Mouse (Mus musculus) spleen, postnatal 10 days (tissue): ENCODE results near the gene Kirrel2.
"Not testable (repeated sequence)": the region's sequence is repeated elsewhere in the genome, so short reads cannot be mapped to it uniquely, and the experiment has no call there.

Experiments
- DNase-seq, 2 experiments: peaks; one replicate each; pipeline ENCODE4 v3.0.0; 2021 to 2022; ENCODE audit warnings: low spot score in 2 of 2

Kirrel2 gene

DNA sequence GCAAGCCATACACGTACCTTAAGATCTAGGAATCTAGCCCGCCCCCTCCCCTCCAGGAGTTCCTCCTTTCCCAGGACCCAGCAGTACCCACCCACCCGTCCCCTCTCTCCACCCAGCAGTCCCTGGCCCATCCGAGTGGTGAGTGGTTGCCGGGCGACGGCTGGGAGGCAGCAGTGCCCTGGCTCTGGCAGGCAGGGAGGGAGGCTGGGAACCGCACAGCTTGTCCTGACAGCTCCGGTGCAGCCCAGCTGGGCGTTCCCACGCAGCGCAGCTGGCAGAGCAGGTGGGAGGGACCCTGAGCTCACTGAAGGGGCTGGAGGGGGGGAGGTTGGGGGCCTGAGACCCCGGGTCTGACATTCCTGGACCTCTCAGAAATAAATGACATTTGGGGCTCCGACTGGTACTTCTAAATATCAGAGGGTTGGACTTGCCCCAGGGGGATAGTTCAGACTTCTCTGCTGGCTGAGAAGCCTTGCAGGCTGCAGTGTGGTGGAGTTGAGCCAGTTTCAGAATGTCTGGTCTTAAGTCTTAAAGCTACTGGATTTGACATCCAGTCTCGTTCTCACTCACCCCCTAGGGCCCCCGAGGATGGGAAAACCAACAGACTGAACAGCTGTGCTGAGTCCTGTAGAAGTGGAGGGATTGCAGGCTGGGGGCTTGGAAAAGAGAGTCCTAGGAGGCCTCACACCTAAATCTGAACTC is at the start of gene Kirrel2, which contains the start of gene Nphs1:
Gene Kirrel2, minus strand, starts transcription at position 62 of the 702 bp plus-strand sequence.
Gene Nphs1, plus strand, starts transcription at position 687 of the 702 bp plus-strand sequence.
- no peak for DNase-seq

DNA sequence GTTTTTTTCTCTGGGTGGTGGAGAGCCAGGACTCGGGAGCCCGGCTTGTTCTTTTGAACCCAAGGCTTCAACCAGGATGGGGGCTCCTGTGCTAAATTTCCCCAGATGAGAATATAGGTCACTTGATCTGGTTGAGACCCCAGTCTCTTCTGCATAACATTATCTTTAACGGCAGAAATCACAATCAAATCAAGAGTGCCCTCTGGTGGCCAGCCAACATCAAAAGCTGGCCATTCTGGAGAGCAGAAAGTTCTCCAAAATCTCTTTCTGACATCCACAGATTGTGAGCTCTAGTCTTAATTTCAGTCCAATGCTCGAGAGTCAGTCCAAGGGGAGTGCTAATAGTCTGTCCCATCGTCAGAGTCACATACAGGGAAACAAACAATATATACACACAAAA is 43.7 kb upstream of the Kirrel2 start:
- not testable (repeated sequence) for DNase-seq

DNA sequence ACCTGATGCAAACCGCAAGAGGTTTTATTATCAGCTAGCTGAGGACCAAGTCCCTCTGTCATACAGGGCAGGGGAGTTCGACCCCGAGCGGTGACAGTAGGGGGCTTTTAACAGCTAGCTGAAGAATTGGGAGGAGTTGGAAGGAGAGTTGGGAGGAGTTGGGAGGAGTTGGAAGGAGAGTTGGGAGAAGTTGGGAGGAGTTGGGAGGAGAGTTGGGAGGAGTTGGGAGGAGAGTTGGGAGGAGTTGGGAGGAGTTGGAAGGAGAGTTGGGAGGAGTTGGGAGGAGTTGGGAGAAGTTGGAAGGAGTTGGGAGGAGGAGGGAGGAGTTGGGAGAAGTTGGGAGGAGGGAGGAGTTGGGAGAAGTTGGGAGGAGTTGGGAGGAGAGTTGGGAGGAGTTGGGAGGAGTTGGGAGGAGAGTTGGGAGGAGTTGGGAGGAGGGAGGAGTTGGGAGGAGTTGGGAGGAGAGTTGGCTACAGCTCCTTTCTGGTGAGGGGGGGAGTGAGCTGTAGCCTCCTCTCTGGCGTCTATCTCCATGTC is 38.1 kb upstream of the Kirrel2 start:
- DNase-seq, result not testable (repeated sequence)

DNA sequence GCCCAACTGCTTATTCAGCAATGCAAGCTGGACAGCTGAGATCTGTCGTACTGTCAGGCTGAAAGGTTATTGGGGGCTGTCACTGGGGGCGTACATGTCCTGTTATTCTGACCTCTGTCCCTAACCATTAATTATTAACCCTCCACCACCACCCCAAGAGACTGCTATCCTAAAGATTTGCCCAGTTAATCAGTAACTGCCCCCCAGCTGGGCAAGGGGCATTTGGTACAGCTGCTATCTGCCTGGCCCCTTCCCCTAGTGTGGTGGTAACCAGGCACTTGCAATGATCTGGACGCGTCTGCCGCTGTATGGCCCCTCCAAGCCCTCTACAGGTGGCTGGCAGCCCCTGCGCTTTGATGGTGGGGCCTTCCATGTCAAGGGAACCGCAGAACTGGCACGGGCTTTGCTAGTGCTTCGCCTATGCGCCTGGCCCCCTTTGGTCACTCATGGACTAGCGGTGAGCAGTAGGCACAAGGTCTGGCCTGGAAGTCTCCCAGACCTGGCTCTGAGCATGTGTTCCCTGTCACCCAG is 36.0 kb upstream of the Kirrel2 start, which contains the start of gene Prodh2:
Gene Prodh2, plus strand, starts transcription at position 222 of the 531 bp plus-strand sequence.
- no peak for DNase-seq

DNA sequence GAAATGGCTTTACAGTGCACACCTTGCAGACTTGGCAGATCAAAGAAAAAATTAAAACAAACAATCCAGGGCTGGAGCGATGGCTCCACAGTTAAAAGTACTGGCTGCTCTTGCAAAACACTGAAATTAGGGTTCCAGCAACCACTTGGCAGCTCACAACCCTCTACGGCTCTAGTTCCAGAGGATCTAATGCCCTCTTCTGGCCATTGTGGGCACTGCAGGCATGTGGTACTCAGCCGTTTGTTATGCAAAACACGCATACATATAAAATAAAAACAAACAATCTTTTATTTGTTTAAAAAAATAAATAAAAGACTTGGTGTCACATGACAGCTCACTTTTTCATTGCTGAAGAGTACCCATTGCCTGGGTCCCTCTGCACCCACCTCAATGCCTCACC is 35.3 kb upstream of the Kirrel2 start:
- peak; percentile 74 to 88 for DNase-seq

DNA sequence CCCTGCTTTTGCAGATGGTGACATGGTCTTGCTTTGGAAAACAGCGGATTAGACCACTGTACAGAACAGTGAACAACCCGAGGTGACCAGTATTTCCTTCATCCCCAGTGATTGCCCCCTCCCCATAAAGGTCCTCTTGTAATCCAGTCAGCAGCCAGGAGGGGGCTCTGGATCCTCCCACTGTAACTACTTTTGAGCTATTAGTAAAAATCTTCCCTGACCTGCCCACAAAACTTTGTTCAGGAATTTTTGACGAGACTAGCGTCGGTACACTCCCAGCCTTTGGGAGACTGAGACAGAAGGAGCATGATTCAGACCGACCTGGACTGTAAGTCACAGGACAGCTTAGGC is 33.4 kb upstream of the Kirrel2 start:
- no peak for DNase-seq

DNA sequence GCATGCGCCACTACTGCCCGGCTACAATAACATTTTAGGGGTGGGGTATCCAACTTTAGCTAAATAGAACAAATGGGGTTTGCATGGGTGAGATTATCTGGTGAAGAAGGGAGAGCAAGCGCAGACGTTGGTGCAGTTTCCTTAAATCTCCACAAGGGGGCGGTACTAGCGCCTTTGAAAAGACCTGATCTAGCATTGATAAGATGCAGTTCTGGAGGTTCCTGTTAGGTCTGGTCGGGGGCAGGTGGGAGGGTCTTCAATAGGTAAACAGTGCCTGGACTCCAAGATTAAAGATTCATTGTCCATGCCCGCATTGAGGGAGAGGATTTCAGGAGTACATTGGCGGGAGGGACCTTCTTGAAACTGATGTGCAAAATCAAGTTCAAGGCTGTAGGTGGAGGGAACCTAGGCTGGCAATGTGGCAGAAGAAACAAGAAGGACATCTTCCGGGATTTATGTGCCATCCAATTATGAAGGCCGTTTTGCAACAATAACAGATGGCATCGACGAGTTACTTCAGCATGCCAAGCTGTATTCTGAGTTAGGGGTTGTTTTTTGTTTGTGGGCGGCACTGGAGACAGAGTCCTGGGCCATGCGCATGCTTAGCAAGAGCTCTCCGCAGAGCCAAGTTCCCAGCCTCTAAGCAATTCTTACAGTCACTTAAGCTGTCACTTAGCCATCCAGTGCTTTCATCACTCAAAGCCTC is 32.9 kb upstream of the Kirrel2 start:
- peak; percentile 25 to 63 for DNase-seq

DNA sequence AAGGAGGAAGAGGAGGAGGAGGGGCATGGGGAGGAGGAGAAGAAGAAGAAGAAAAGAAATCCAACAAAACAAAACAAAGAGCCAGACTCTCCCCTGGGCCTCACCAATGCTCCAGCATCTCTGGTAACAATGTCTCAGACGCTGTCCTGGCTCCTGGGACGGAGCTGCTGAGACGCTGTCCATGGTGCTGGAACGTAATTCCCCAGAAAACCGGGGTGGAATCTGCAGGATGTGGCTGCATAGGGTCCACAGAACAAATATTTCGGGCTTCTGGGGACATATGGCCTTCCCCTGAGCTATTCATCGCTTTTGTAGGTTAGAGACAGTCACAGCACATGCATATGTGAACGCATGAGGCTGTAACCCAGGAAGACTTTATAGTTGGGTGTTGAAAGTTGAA is 26.8 kb upstream of the Kirrel2 start:
- DNase-seq, result no peak

DNA sequence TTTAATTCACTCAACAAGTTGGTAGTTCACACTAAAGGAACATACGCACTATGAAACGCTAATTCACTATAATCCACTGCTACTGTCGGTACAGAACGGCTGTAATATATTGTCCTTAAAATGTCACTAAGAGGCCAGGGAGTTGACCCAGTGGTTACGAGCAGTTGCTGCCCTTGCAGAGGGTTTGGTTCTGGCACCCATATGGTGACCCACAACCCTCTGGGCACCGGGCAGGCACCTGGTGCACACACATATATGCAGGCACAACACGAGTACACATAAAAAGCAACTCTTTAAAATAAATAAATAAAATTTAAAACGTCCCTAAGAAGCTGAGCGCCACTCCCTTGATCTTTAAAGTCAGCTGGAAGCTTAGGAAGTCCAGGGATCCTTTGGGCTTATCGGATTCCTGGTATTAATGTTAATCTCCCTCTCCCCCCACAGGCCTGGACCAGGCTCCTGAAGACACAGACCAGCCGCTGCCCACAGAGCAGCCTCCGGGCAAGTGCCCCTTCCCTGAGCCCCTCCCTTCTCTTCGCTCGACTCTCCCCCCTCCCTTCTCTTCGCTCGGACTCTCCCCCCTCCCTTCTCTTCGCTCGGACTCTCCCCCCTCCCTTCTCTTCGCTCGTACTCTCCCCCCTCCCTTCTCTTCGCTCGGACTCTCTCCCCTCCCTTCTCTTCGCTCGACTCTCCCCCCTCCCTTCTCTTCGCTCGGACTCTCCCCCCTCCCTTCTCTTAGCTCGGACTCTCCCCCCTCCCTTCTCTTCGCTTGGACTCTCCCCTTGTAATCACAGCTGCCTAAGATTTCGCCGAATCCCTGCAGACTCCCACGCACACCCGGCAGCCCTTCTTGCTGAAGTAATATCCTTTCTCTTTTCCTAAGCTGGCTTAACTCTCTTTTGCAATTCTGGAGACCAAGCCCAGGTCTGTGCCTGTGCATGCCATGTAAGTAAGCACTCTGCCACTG is 20.2 kb upstream of the Kirrel2 start:
- DNase-seq, result no peak

DNA sequence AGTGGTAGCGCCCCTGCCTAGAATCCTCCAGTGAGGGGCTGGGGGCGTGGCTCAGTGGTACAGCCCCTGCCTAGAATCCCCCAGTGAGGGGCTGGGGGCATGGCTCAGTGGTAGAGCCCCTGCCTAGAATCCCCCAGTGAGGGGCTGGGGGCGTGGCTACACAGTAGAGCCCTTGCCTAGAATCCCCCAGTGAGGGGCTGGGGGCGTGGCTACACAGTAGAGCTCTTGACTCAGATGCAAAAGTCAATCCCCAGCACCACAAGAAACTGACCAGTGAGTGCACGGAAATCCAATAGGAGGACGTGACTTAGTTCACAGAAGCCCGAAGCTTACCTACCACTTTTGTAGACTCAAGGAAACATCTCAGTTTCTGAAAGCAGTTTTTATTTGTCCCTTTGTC is 18.6 kb upstream of the Kirrel2 start:
- not testable (repeated sequence) for DNase-seq

DNA sequence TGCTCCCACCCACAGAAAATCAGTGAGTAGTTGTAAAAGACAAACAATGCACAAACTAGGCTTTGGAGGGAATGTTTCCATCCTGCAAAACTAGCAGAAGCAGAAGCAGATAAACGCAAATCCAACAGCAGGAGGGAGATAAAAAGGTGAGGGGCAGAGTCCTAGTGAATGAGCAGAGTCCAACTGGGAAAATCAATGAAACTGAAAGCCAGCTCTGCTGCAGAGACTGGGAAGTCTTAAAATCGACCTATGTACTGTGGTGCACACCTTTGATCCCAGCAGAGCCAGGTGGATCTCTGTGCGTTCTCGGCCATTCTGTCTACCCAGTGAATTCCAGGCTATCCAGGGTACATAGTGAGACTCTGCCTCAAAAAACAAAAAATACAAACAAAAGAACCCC is 17.5 kb upstream of the Kirrel2 start:
- no peak for DNase-seq

DNA sequence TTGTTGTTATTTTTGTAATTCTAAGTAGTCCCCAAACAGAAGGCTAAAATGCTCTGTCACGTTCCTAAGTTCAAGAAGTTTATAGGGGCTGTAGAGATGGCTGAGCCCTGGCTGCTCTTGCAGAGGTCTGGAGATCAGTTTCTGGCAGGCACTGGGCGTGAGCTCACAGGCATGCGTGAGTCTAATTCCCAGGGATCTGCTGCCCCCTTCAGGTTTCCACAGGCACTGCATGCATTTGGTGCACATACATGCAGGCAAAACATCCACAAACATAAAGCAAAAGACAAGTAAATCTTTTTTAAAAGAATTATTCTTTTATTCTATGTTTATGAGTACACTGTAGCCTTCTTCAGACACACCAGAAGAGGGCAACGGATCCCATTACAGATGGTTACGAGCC is 14.9 kb upstream of the Kirrel2 start:
- DNase-seq, result peak in 1 of 2 experiments; percentile 61

DNA sequence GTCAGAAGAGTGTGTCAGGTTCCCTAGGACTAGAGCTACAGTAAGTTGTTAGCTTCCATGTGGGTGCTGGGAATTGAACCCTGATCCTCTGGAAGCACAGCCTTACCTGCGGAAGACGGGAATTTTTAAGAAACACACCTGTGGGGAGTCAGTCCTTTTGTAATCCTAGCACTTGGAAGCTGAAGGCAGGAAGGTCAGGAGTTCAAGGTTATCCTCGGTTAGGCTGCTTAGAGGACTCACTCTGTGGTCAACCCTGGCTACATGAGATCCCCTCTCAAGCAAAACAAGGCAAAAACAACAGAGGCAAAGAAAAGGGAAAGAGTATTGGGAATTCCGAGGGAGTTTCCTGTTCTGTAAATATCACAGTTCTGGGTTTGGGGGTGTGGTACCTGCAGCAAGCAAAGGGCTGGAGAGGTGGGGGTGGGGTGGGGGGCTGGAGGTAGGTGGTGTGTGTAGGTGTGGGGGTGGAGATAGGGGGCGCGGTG is 7.4 kb upstream of the Kirrel2 start:
- no peak for DNase-seq

DNA sequence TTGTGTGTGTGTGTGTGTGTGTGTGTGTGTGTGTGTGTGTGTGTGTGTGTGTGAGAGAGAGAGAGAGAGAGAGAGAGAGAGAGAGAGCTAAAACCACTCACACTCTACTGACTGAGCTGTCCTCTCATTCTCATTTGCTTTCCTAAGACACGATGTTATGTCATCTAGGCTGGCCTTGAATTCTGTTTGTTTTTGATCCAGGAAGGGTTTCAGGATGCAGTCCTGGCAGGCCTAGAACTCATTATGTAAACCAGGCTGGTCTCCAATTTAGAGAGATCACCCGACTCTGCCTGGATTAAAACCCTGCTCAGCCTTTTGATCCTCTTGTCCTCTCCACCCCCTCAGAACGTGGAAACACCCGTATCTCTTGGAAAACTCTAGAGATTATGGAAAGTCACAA is 6.5 kb upstream of the Kirrel2 start:
- no peak for DNase-seq

DNA sequence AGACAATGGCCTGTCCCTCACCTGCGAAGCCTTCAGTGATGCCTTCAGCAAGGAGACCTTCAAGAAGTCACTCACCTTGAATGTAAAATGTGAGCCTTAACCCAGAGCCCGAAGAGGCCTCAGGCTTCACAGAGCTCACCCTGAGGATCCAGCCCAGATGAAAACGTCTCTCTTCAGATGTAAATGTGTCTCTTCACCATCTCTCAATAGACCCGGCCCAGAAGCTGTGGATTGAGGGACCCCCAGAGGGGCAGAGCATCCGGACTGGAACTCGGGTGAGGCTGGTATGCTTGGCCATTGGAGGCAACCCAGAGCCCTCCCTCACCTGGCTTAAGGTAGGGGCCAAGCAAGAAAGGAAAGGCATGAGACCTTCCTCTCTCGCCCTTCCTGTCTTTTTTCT is 6.1 kb upstream of the Kirrel2 start:
- DNase-seq, result no peak

DNA sequence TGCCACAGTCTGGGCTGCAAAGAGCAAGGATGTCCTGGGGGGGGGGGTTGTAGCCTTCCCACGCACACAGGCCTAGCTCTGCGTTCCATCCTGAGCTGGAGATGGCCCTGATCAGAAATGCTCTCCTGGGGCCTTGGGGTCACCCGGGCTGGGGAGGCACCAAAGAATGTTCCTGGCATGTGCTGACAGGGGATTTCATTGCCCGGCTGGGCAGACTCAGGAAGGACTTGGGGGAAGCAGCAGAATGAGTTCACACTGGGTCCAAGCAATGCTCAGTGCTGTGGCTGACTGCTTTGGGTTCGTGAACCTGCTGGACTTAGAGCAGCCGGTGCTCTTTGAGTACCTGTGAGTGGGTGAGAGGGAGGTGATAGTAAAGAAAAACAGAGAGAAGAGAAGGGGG is 2.0 kb upstream of the Kirrel2 start:
- no peak for DNase-seq

DNA sequence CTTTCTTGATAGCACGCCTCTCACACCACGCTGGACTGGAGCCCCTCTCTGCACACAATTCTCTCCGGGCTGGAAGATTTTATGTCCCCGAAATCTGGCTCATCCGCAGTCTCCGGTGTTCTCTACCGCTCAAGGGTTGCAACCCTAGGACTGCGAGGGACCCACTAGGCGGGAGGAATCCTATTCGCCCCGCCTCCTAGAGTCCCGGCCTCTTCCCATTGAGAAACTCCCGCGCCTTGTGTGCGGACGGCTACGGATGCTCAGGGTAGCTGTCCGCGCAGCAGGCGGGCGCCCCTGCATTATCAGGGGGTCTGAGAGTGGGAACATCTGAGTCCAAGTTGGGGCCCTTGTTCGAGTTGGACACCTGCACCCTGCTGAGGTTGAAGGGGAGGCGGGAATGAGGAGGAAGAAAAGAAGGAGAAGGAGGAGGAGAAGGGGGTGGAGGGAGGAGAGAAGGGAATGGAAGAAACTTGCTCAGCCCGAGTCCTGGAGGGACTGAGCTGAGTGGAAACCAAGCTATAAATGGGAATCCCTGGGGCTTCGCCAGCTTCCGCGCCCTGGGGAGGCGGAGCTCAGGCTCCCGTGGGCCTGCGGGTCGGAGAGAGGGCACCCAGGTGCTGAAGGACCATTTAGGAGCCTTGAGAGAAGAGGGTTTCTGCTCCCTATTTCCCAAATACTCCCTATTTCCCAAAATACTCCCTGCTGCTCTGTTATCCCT is 420 bp downstream of the Kirrel2 start:
- DNase-seq, result no peak

DNA sequence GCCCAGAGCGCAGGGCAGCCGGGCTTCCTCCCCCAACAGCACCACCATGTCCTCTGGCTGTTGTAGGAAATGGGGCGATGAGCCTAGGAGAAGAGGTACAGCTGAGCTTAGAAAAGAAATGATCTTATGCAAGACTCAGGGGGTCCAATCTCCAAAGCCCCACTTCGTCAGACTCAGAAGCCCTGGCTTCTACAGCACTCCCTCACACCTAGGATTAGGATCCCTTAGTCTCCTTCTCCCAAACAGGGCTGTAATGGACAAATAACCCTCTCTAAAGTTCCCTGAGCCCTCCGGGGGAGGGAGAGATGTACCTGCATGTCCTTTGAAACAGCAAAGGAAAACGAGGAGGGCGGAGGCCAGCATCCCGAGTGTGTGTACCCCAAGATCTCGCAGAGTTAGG is 1.0 kb downstream of the Kirrel2 start:
- DNase-seq, result no peak

DNA sequence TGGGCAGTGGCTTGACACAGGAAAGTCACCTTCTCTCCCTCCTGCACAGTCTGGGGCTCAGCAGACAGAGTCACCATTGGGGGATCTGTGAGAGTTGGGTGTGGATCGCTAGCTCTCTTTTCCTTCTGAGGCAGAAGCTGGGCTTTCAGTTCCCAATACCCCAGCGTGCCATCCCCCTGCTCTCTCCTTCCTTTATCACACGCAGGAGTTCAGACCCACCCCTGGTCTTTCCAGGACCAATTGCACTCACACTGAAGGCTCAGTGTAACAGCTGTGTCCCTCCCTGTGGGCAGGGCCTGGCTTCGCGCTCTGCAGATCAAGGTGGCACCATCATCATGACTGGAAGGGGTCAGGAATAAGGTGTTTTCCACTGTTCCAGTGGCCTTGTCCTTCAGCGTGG is 3.2 kb downstream of the Kirrel2 start:
- DNase-seq, result no peak

DNA sequence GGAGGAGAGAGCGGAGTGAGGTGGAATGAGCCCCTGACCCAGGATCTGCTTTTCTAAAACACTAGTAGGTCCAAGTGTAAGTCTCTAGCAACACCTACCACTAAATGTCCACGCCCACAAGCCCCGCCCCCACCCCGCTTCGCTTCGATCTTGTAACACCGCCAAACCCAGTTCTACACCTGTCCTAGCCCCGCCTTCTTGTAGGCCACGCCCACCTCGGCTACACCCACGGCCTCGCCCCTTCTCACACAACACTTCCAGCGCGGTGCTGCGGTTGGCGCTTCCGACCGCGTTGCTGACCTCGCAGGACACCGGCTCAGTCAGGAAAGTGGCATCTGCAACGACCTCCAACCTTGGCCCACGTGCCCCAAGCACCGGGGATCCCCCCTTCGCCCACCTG is 3.7 kb downstream of the Kirrel2 start:
- peak in 1 of 2 experiments; percentile 71 for DNase-seq

DNA sequence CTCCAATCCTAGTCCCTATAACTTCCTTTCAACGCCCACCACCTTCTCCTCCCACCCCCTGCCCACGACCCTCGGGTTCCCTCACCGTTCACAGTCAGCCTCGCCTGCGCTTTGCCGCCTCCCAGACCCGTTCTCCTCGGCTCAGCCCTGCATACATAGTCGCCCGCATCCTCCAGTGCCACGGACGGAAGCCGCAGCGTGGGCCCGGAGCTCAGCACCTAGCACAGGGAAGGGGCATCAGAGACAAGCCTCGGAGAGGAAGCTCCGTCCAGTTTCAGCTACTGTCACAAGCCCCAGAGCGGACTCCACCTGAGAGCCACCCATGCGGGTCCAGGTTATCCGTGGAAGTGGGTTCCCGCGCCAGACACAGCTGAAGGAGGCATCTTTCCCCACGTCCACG is 4.2 kb downstream of the Kirrel2 start:
- no peak for DNase-seq
